In the genomic region with DNA sequence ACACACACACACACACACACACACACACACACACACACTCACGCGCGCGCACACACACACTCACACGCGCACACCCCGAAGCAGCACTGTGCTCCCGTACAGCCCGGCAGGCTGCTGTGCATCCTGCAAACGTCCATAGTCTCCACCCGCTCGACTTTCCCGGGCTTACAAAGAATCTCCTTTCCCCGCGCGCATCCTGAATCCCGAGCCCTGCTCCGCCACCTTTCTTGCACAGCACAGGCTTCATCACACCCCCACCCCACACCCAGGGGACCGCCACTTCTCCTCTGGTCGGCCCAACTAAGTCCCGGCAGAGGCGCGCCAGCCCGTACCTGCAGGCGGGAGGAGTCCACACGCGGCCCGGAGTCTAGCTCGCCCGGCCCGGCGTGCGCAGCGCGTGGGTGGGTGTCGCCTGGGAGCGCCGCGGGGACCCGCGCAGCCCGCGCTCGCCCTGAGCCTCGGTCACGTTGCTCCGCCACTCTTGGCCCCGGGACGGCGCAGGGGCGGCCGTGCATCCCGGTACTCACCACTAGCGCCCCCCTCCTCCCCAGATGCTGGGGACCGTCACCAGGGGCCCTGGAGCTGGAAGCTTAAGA, we compare ENCODE assay signal across 8 mouse cellular contexts.
A peak's percentile ranks its signal among the peaks of the same experiment; 100 is the strongest.
DNase-seq lines count a peak whose midpoint lies in the region; ATAC-seq and TF ChIP-seq lines count a peak whose summit lies in the region.

No protein-coding gene starts in this region.

- H3K9me3 ChIP-seq in hindbrain, embryonic 11.5 days (ENCODE audit: control insufficient read depth, low read length), result no peaks in the 10 kb centered on the region
- no peaks in the 10 kb centered on the region for H3K9me3 ChIP-seq in midbrain, embryonic 15.5 days

- DNase-seq in kidney, adult 2 months, result peak; percentile 9
- no peak for DNase-seq in kidney, adult 11 months
- peak; percentile 7 for DNase-seq in cerebellum, adult 9-11 months
- DNase-seq in frontal cortex, postnatal 10 days (ENCODE audit: low spot score in 2 of 2), result peak; percentile 41 to 47
- peak; percentile 84 for DNase-seq in hindbrain, embryonic 11.5 days (ENCODE audit: low spot score)
- peak; percentile 26 to 58 for DNase-seq in left cerebral cortex, adult 9 months (ENCODE audit: low spot score in 2 of 2)
- DNase-seq in testis, postnatal 10 days (ENCODE audit: low spot score), result peak; percentile 65

- TF ChIP-seq POLR2A in kidney, adult 2 months (IDR thresholded peaks at IDR 0.05; ENCODE audit: low read depth, low read length), result no peak

- no peak for TF ChIP-seq CTCF in kidney, adult 2 months (conservative IDR thresholded peaks at IDR 0.05; ENCODE audit: insufficient read depth, insufficient read length, low read depth, low read length)

- H3K9ac ChIP-seq in hindbrain, embryonic 11.5 days (ENCODE audit: low read depth, low read length), result peak overlapping the region; percentile 85
- H3K9ac ChIP-seq in midbrain, embryonic 15.5 days, result peak overlapping the region; percentile 78

- H3K4me3 ChIP-seq in kidney, adult 2 months (ENCODE audit: insufficient read depth, low read depth, low read length), result peak overlapping the region; percentile 51
- peak overlapping the region; percentile 79 for H3K4me3 ChIP-seq in hindbrain, embryonic 11.5 days (ENCODE audit: low read depth, low read length)
- H3K4me3 ChIP-seq in midbrain, embryonic 15.5 days, result peak overlapping the region; percentile 81

- no peak overlapping the region for H3K27ac ChIP-seq in kidney, adult 2 months (ENCODE audit: insufficient read depth, low read depth, low read length)
- peak overlapping the region; percentile 97 for H3K27ac ChIP-seq in hindbrain, embryonic 11.5 days (ENCODE audit: low read depth, low read length)
- peak overlapping the region; percentile 96 for H3K27ac ChIP-seq in midbrain, embryonic 15.5 days

- peaks cover 4% of the 10 kb centered on the region; the same call in 1 of the 2 replicates for H3K27me3 ChIP-seq in kidney, adult 2 months (replicated peaks; ENCODE audit: control insufficient read depth, insufficient read depth, low read length)
- no peaks in the 10 kb centered on the region for H3K27me3 ChIP-seq in hindbrain, embryonic 11.5 days (ENCODE audit: control insufficient read depth, insufficient read depth, low read length)
- H3K27me3 ChIP-seq in midbrain, embryonic 15.5 days (replicated peaks), result no peaks in the 10 kb centered on the region

- peak; percentile 91 for ATAC-seq in hindbrain, embryonic 11.5 days (ENCODE audit: low FRiP score)
- ATAC-seq in midbrain, embryonic 15.5 days (replicated peaks), result peak; percentile 91

- under 1% methylated on average over 55 of the region's 55 CpGs for WGBS in kidney, adult 2 months
- WGBS in hindbrain, embryonic 11.5 days, result under 1% methylated on average over 50 of the region's 55 CpGs
- under 1% methylated on average over 46 of the region's 55 CpGs for WGBS in midbrain, embryonic 15.5 days

- H3K4me2 ChIP-seq in hindbrain, embryonic 11.5 days (replicated peaks; ENCODE audit: low read depth, low read length), result peak overlapping the region; percentile 87
- peak overlapping the region; percentile 95 for H3K4me2 ChIP-seq in midbrain, embryonic 15.5 days

- no peaks in the 10 kb centered on the region for H3K36me3 ChIP-seq in kidney, adult 2 months (ENCODE audit: control insufficient read depth, insufficient read depth, low read length)
- H3K36me3 ChIP-seq in hindbrain, embryonic 11.5 days (ENCODE audit: control insufficient read depth, insufficient read depth, low read length), result no peaks in the 10 kb centered on the region
- H3K36me3 ChIP-seq in midbrain, embryonic 15.5 days (replicated peaks), result no peaks in the 10 kb centered on the region

- no peaks in the 10 kb centered on the region for H3K4me1 ChIP-seq in kidney, adult 2 months (ENCODE audit: control insufficient read depth, insufficient read depth, low read length)
- no peaks in the 10 kb centered on the region for H3K4me1 ChIP-seq in hindbrain, embryonic 11.5 days (replicated peaks; ENCODE audit: control insufficient read depth, insufficient read depth, low read length)
- H3K4me1 ChIP-seq in midbrain, embryonic 15.5 days, result peaks cover 15% of the 10 kb centered on the region
